Mouse (Mus musculus) limb, embryonic 11.5 days (tissue): ENCODE data around the gene Olfr1454. TPM values are rescaled to one million over a fixed set of nuclear protein-coding genes. Genes with fewer than 3 reads are reported as not detected.

ENCODE experiments used
- ATAC-seq: fragments of 200-750 bp; cut with Nextera tagmentation; 2 replicates; pipeline ENCODE4 v1.8.0; 2017; ENCODE audit warnings: low read depth; ENCODE audit not compliant: insufficient number of reproducible peaks, low FRiP score, low TSS enrichment
- DNase-seq: peaks from one replicate; pipeline ENCODE4 v3.0.0-alpha.2; 2015; ENCODE audit warnings: low spot score
- H3K27ac ChIP-seq: fragments of 300-500 bp; sonication (generic); replicated peaks from 2 replicates; pipeline ENCODE4 v1.5.1; 2014; ENCODE audit warnings: low read depth, mild to moderate bottlenecking, low read length
- H3K27me3 ChIP-seq: fragments of 300-500 bp; sonication (generic); 2 replicates; pipeline ENCODE4 v1.6.1; 2014; ENCODE audit warnings: mild to moderate bottlenecking, low read length, mixed read lengths; ENCODE audit not compliant: control insufficient read depth, insufficient read depth
- H3K36me3 ChIP-seq: fragments of 300-500 bp; sonication (generic); 2 replicates; pipeline ENCODE4 v1.6.1; 2014; ENCODE audit warnings: mild to moderate bottlenecking, low read length, moderate library complexity, mixed read lengths; ENCODE audit not compliant: control insufficient read depth, insufficient read depth
- H3K4me1 ChIP-seq: fragments of 300-500 bp; sonication (generic); 2 replicates; pipeline ENCODE4 v1.6.1; 2014; ENCODE audit warnings: low read length, mixed read lengths; ENCODE audit not compliant: control insufficient read depth, insufficient read depth
- H3K4me2 ChIP-seq: fragments of 300-500 bp; sonication (generic); 2 replicates; pipeline ENCODE4 v1.6.1; 2014; ENCODE audit warnings: low read depth, mild to moderate bottlenecking, moderate library complexity; ENCODE audit not compliant: severe bottlenecking
- H3K4me3 ChIP-seq: fragments of 300-500 bp; sonication (generic); 2 replicates; pipeline ENCODE4 v1.5.1; 2014; ENCODE audit warnings: low read depth, low read length
- H3K9ac ChIP-seq: fragments of 300-500 bp; sonication (generic); 2 replicates; pipeline ENCODE4 v1.6.1; 2014; ENCODE audit warnings: mild to moderate bottlenecking, low read length
- H3K9me3 ChIP-seq: fragments of 300-500 bp; sonication (generic); 2 replicates; pipeline ENCODE4 v1.6.1; 2016; ENCODE audit warnings: low read length; ENCODE audit not compliant: control insufficient read depth
- WGBS: fragments of 180-500 bp; shearing (Covaris S2); extraction: QIAGEN DNeasy Blood & Tissue Kit; methylation state at CpG from one replicate; pipeline ENCODE4 v1.1.7; 2014; 5-methylcytosine and 5-hydroxymethylcytosine counted together
- polyA plus RNA-seq: library from polyadenylated mRNA; unstranded; fragments of >200 nt; fragmentation: Nextera tagmentation; extraction: Ambion mirVana; gene quantifications from 2 replicates; pipeline ENCODE4 v1.2.1, GENCODE M21; 2014

The Olfr1454 gene
- polyA plus RNA-seq: not detected in 2 replicates

GRCm38 (mm10) chr19:13060310-13060709, at the start of gene Olfr1454:
Olfr1454 (plus strand) TSS chr19:13060610.
- ATAC-seq: no peak
- no peak within 1 kb of the TSS for H3K9ac ChIP-seq
- WGBS: 70% methylated on average over 2 of the region's 2 CpGs
- H3K9me3 ChIP-seq: peaks cover 3% of the 10 kb centered on the region; the same call in 1 of the 2 replicates
- H3K4me2 ChIP-seq: no peak within 1 kb of the TSS
- no peak within 1 kb of the TSS for H3K4me3 ChIP-seq
- H3K27ac ChIP-seq: no peak within 1 kb of the TSS
- H3K4me1 ChIP-seq: no peaks in the 10 kb centered on the region
- no peaks in the 10 kb centered on the region for H3K36me3 ChIP-seq
- no peaks in the 10 kb centered on the region for H3K27me3 ChIP-seq
- no peak for DNase-seq

GRCm38 (mm10) chr19:13028227-13028626, 32.2 kb upstream of the Olfr1454 start, which contains the start of gene Olfr1453:
Olfr1453 (minus strand) TSS chr19:13028327.
- Histone ChIP-seq H3K27ac (no peak within 1 kb of the TSS), H3K27me3 (no peaks in the 10 kb centered on the region), H3K4me1 (no peaks in the 10 kb centered on the region), H3K4me3 (no peak within 1 kb of the TSS), H3K4me2 (no peak within 1 kb of the TSS), H3K9ac (no peak within 1 kb of the TSS), H3K36me3 (no peaks in the 10 kb centered on the region), H3K9me3 (no peaks in the 10 kb centered on the region; the same call in 1 of the 2 replicates)
- no peak for ATAC-seq
- 71% methylated on average over 1 of the region's 1 CpGs for WGBS
- no peak for DNase-seq

- Histone ChIP-seq H3K27me3 (no peaks in the 10 kb centered on the region), H3K4me1 (no peaks in the 10 kb centered on the region), H3K9me3 (no peaks in the 10 kb centered on the region; the same call in 1 of the 2 replicates), H3K27ac (no peak overlapping the region), H3K9ac (no peak overlapping the region), H3K4me3 (no peak overlapping the region), H3K4me2 (no peak overlapping the region), H3K36me3 (no peaks in the 10 kb centered on the region)
- ATAC-seq (no peak), DNase-seq (no peak)
- WGBS: 89% methylated on average over 1 of the region's 1 CpGs
Measured at GRCm38 (mm10) chr19:13093908-13094307, 33.5 kb downstream of the Olfr1454 start.

GRCm38 (mm10) chr19:13097791-13098190, 37.4 kb downstream of the Olfr1454 start, which contains the start of gene Olfr1457:
Olfr1457 (minus strand) TSS chr19:13097891.
- Histone ChIP-seq H3K4me3 (no peak within 1 kb of the TSS), H3K36me3 (no peaks in the 10 kb centered on the region), H3K4me2 (no peak within 1 kb of the TSS), H3K9me3 (no peaks in the 10 kb centered on the region), H3K9ac (no peak within 1 kb of the TSS), H3K27me3 (no peaks in the 10 kb centered on the region), H3K27ac (no peak within 1 kb of the TSS), H3K4me1 (no peaks in the 10 kb centered on the region)
- 76% methylated on average over 2 of the region's 2 CpGs for WGBS
- DNase-seq (no peak), ATAC-seq (no peak)

- no peak within 1 kb of the TSS for H3K4me3 ChIP-seq
- no peaks in the 10 kb centered on the region for H3K36me3 ChIP-seq
Measured at GRCm38 (mm10) chr19:13106675-13107074, 46.3 kb downstream of the Olfr1454 start, which contains the start of gene Olfr1458. Olfr1458 (minus strand) TSS chr19:13106775.

More at GRCm38 (mm10) chr19:13106675-13107074, 46.3 kb downstream of the Olfr1454 start, which contains the start of gene Olfr1458:
- 84% methylated on average over 3 of the region's 3 CpGs for WGBS
- Histone ChIP-seq H3K4me2 (no peak within 1 kb of the TSS), H3K9ac (no peak within 1 kb of the TSS), H3K9me3 (no peaks in the 10 kb centered on the region), H3K27ac (no peak within 1 kb of the TSS), H3K27me3 (no peaks in the 10 kb centered on the region), H3K4me1 (no peaks in the 10 kb centered on the region)
- DNase-seq: no peak
- no peak for ATAC-seq

Other genes with a start within 250 kb of the Olfr1454 start
- gene Gm5244, start 213.9 kb upstream of the Olfr1454 start, polyA plus RNA-seq: not detected in 2 replicates
- gene Olfr1444, start 203.3 kb upstream of the Olfr1454 start, polyA plus RNA-seq: not detected in 2 replicates
- gene Olfr1445, start 176.8 kb upstream of the Olfr1454 start, polyA plus RNA-seq: not detected in 2 replicates
- gene Olfr1446, start 167.1 kb upstream of the Olfr1454 start, polyA plus RNA-seq: not detected in 2 replicates
- not detected in 2 replicates for gene Olfr1447, start 156.9 kb upstream of the Olfr1454 start, polyA plus RNA-seq
- not detected in 2 replicates for gene Olfr1448, start 136.2 kb upstream of the Olfr1454 start, polyA plus RNA-seq
- gene Olfr1449, start 129.8 kb upstream of the Olfr1454 start, polyA plus RNA-seq: not detected in 2 replicates
- gene Olfr1450, start 110.4 kb upstream of the Olfr1454 start, polyA plus RNA-seq: not detected in 2 replicates
- gene Olfr1451, start 65.6 kb upstream of the Olfr1454 start, polyA plus RNA-seq: not detected in 2 replicates
- not detected in 2 replicates for gene Olfr1453, start 32.3 kb upstream of the Olfr1454 start, polyA plus RNA-seq
- gene Olfr1457, start 37.3 kb downstream of the Olfr1454 start, polyA plus RNA-seq: not detected in 2 replicates
- gene Olfr1458, start 46.2 kb downstream of the Olfr1454 start, polyA plus RNA-seq: not detected in 2 replicates
- gene Olfr1459, start 88.9 kb downstream of the Olfr1454 start, polyA plus RNA-seq: not detected in 2 replicates
- not detected in 2 replicates for gene Olfr1461, start 102.4 kb downstream of the Olfr1454 start, polyA plus RNA-seq
- gene Olfr1462, start 125.1 kb downstream of the Olfr1454 start, polyA plus RNA-seq: not detected in 2 replicates
- gene Olfr1463, start 170.7 kb downstream of the Olfr1454 start, polyA plus RNA-seq: not detected in 2 replicates